Mouse (Mus musculus) c-Kit-positive CD71-negative TER-119-negative erythroid progenitor cells, embryonic 14.5 days (primary cell): Measurements from ENCODE around the gene Tmem254a.
"Not testable (repeated sequence)": the region's sequence is repeated elsewhere in the genome, so short reads cannot be mapped to it uniquely, and the experiment has no call there.

Experiments
- DNase-seq: peaks from one replicate; pipeline ENCODE4 v3.0.0-alpha.2; 2013; ENCODE audit warnings: low read depth

Gene Tmem254a

DNA sequence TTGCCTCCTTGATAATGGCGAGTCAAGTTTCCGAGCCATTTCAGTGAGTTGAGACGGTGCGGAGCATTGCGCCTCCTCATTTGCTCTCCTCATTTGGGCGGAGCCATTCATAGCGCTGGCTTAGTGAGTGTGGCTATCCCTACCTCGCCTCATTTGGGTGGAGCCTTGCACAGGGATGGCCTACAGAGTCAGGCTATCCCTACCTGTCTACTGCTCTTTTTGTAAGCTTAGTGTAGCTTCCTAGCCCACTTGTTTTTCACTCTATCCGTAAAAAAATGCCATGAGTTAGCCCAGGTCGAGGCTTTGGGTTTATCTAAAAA, at the start of gene Tmem254a:
Gene Tmem254a, minus strand, starts transcription at position 111 of the 320 bp plus-strand sequence.
- DNase-seq: not testable (repeated sequence)

DNA sequence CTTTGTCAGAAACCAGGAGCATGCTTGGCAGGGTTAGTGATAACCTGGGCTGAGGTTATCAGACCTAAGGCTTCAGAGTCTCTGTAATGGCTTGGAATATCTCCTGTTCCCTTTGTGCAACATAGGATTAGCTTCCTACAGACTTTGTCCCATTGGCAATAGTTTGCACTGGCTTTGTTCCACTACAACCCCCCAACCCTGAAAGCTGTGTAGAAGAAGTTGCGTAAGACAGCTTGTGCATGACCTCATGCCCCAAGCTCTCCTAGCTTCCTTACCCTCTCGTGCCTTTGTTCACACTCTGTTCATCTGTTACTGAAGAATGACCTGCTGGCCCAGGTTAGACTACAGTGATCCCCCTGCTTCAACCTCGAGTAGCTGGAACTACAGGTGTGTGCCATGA, 30.4 kb upstream of the Tmem254a start:
- DNase-seq: not testable (repeated sequence)

- DNase-seq: not testable (repeated sequence)
These were observed 10.5 kb upstream of the Tmem254a start, which contains the start of gene Cphx1 for GRCm38 (mm10) chr14:25938004-25938403. Gene Cphx1, plus strand, starts transcription at chr14:25938304.

DNA sequence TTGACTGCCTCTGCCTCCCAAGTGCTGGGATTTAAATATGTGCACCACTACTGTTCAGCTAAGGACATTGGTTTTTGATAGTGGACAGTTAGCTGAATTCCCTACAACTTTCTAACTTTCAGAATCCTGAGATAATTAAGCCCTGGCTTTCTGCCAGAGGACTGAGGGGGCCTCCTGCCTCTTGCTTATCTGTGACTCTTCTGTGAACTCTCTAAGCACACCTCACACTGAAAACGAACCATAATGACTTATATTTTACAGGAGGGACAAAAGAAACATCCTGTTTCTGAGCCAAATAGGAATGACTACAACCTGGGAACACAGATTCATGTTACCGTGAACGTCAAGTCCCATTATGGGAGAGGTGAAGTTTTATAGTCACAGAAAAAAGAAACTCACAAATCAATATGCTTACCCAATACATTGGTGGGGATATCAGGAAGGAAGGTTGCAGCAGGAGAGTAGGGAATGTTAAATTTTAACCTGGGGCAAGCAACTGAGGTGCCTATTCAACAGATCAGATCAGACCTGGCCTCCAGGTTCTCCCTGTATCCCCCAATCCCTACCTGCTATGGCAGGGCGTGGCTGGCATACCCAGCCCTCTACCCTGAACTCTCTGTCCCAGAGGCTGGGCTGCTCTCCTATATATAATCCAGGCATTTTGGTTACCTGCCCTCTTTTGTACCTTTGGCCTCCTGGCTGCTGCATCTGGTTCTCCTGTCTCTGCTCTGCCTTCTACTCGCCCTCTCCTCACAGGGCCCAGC, 9.6 kb upstream of the Tmem254a start:
- DNase-seq: not testable (repeated sequence)

DNA sequence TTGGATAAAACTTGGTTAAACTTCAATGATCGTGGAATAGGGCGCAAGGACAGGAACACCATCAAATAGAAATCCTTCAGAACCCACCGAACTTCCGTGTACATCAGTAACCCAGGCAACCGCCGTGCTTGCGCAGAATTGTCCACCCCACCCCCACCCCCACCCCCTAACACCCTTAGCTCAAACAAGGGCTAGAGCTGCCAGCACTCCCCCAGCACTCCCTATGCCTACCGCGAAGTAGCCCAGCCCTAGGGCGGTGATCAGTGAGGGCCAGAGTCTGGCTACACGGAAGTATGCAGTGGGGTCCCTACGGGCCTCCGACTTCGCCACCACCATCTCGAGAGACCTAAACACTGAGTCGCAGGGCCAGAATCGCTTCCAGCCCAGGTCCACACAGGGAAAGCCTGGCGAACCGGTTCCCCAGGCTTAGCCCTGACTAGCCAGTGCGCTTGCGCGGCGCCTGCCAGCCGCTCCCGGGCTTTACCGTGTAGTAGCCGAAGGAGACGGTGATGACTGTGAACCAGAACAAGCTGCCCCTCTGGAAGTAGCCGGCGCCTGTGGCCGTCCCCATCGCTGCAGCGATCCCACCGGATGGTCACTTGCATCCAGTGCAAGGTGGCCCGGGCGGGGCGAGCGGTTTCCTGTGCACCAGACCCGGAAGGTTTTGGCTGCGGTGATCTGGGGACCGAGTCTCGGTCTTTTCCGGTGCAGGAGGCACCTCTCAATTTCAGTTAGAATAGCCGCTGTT, 484 bp downstream of the Tmem254a start:
- DNase-seq: not testable (repeated sequence)

DNA sequence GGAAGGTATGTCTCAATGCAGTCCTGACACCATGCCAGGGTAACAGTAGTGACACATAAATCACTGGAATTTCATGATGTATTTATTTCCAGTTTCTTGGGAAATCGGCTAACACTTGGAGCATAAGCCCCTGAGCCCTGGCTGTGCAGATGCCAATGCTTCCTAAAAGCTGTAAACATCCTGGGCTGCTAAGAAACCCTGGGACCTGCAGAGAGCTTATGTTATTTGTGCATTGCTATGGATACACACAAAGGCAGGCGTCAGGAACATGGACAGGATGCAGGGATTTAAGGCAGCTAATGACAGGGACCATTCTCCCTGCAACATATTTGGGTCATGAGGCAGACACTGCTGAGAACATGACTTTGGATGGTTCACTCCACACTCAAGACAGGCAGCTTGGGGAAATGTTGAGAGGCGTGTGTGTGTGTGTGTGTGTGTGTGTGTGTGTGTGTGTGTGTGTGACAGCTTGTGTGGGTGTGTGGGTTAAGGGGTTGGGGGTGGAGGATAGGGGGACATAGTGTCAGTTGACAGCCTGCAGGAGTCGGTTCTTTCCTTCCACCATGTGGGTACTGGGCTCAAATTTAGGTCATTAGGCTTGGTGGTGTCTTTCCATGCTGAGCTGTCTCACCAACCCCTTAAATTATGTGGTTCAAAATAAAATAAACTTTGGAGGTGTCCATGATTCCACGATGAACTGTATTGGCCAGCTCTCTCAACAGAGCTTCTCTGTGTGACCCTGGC, 8.9 kb downstream of the Tmem254a start:
- DNase-seq: not testable (repeated sequence)

DNA sequence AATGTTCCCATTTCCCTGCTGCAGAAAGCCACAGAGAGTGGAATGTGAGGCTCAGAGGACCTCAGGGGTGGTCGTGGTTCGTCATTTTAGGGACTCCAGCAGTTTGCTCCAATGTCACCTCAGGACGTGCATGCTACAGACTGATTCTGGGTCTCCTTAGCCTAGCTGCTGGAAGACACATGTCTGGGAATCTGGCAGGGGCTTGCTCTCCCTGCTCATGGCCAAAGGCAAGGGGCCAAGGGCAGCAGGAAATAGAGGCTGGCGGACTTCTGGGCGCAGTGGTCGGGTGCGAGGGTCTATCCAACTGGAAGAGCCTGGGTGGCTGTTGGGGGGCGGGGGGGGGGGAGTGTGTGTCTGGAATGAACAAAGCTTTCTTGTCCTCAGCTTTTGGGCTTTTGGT, 18.5 kb downstream of the Tmem254a start:
- DNase-seq: not testable (repeated sequence)

DNA sequence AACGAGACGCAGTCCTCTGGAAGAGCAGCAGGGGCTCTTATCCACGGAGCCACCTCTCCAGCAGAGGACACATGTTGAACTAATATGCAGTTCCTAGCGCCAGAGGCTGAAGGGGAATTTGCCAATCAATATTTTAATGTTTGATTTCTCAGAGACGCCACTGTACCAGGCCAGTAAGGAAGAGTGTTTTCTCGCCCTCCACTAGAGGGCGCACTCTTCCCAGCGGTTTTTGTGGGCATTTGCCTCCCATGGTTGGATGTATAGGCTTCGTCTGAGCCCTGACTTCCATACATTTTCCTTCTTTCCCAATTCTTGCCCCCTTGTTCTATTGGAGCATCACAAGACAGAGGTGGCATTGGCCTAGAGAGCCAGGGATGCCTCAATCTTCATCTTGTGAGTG, 20.2 kb downstream of the Tmem254a start:
- not testable (repeated sequence) for DNase-seq

DNA sequence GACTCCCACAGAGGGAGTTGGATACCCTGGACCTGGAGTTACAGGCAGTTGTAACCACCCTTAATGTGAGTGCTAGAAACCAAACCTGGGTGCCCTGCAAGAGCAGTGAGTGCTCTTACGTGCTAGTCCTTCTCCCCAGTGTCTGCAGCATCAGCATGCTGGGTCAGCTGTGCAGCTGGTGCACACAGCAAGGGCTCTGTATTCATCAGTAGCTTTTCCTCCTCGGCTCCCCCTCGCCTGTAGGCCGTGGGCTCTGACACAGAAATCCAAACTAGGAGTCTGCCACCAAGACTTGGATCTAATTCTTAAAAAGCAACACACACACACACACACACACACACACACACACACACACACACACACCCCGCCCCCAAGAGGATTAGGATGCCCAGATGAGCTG, 22.2 kb downstream of the Tmem254a start:
- DNase-seq: not testable (repeated sequence)

GRCm38 (mm10) chr14:25903000-25903399, 24.5 kb downstream of the Tmem254a start, which contains the start of gene Plac9a:
Gene Plac9a, minus strand, starts transcription at chr14:25903100.
- DNase-seq: not testable (repeated sequence)

- DNase-seq: not testable (repeated sequence)
These were observed 31.8 kb downstream of the Tmem254a start for GRCm38 (mm10) chr14:25895686-25896085.

DNA sequence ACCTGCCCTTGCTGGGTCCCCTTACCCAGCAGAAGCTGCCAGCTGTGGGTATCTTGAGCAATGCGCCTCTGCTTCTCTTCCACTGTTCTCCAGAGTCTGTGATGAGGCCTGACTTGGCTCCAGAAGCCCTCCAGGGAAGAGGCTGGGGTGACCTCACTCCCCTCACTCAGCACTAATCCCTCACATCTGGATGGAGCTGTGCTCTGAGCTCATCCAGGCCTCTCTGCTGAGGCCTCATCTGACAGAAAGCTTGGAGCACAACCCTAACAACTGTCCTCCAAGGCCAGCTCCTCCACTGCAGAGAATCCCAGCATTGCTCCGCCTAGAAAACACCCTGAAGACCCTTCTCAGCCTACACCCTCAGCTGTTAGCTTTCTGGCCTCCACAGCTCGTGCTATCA, 32.9 kb downstream of the Tmem254a start:
- DNase-seq: not testable (repeated sequence)

DNA sequence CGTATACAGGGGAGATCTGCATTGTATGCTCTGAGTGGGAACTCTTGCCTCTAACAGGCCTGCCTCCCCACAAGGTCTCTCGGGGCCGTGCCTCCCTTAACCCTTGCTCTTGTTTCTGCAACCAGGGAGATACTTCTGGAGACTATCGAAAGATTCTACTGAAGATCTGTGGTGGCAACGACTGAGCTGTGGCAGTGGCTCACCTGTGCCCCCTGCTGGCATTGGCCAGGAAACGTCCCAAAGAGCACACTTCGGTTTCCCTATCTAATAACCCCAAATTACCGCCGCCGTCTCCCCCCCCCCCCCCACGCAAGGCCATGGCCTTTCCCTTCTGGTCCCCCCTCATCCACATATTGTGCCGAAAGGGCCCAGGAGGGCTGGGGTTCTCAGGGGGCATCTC, 41.6 kb downstream of the Tmem254a start:
- not testable (repeated sequence) for DNase-seq

GRCm38 (mm10) chr14:25881769-25882168, 45.7 kb downstream of the Tmem254a start:
- DNase-seq: not testable (repeated sequence)

DNA sequence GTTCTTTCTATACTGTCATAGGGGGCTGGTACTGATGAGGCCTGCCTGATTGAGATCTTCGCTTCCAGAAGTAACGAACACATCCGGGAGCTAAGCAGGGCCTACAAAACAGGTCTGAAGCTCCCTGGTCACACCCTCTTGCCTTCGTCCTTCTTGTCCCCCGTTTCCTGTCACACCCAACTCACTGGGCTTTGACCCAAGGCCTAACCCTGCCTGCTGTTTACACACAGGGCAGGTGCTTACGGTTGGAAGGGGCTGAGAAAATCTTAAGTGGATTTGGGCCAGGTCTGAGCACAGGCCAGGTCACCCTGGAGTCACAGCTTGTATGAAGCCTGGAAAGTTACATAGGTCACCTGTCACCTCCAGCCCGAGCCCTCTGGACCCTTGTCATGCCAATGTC, 50.8 kb downstream of the Tmem254a start:
- not testable (repeated sequence) for DNase-seq
